Mouse (Mus musculus): ENCODE results near the gene Angptl4. TPM values are rescaled to one million over a fixed set of nuclear protein-coding genes. Genes with fewer than 3 reads are reported as not detected.

Gene Angptl4
- total and polyA plus RNA-seq, 2 experiments = 28.1 to 142 TPM

DNA sequence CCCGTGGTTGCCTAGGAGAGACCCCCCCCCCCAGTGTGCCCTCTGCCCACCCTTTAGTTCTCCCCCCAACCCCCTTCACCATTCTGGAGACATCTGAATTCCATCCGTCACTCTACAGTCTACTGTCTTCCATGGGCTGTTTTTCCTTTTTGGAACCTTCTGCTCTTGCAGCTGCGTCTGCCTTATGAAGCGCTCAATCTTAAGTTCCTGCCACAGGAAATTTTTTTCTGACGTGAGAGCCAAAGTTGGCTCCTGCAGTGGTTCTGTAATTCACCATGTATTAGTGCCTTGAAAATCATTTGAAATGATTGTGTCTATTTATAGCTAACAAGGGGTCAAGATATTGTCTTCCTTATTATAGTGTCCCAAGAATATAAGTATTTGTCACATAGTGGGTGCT, 35.0 kb upstream of the Angptl4 start:
- peak overlapping the region; percentile 73 for H3K4me3 ChIP-seq (ENCODE audit: insufficient read depth, low read depth, low read length)
- 66% methylated on average over 5 of the region's 5 CpGs for WGBS
- peaks cover 5% of the 10 kb centered on the region for H3K36me3 ChIP-seq (ENCODE audit: control insufficient read depth, insufficient read depth, low read length)
- peak overlapping the region; percentile 83 for H3K27ac ChIP-seq (replicated peaks; ENCODE audit: insufficient read depth, low read depth, low read length)
- H3K4me1 ChIP-seq (ENCODE audit: control insufficient read depth, insufficient read depth, low read length) = peaks cover 8% of the 10 kb centered on the region
- no peaks in the 10 kb centered on the region for H3K79me2 ChIP-seq (ENCODE audit: control insufficient read depth, insufficient read depth, low read length)
- DNase-seq (ENCODE audit: extremely low read depth, low read depth, low spot score) = no peak
- H3K27me3 ChIP-seq (ENCODE audit: control insufficient read depth, insufficient read depth, low read length) = no peaks in the 10 kb centered on the region
- H3K9ac ChIP-seq (ENCODE audit: low read depth, low read length) = peak overlapping the region; percentile 90; the same call in 1 of the 2 replicates
- TF ChIP-seq CTCF (IDR thresholded peaks at IDR 0.05; ENCODE audit: low read depth, low read length) (no peak), POLR2A (IDR thresholded peaks at IDR 0.05; ENCODE audit: extremely low read depth, insufficient read depth, low read length) (no peak)

DNA sequence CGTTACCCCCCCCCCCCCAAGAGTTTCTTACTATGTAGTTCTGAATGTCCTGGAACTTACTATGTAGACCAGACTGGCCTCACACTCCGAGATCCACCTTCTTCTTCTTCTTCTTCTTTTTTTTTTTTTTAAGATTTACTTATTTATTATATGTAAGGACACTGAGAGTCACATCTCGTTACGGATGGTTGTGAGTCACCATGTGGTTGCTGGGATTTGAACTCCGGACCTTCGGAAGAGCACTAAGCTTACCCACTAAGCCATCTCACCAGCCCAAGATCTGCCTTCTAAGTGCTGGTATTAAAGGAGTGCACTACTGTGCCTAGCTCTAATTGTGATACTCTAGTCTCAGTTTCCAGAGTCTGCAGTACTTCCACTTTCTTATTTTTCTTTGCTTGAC, 33.8 kb upstream of the Angptl4 start:
- TF ChIP-seq POLR2A (IDR thresholded peaks at IDR 0.05; ENCODE audit: extremely low read depth, insufficient read depth, low read length) = no peak
- TF ChIP-seq CTCF (IDR thresholded peaks at IDR 0.05; ENCODE audit: low read depth, low read length) = no peak
- no peaks in the 10 kb centered on the region for H3K36me3 ChIP-seq (ENCODE audit: control insufficient read depth, insufficient read depth, low read length)
- H3K4me3 ChIP-seq (ENCODE audit: insufficient read depth, low read depth, low read length) = no peak overlapping the region
- no peak overlapping the region for H3K9ac ChIP-seq (ENCODE audit: low read depth, low read length)
- no peak for DNase-seq (ENCODE audit: extremely low read depth, low read depth, low spot score)
- WGBS = 86% methylated on average over 6 of the region's 6 CpGs
- no peaks in the 10 kb centered on the region for H3K27me3 ChIP-seq (ENCODE audit: control insufficient read depth, insufficient read depth, low read length)
- H3K79me2 ChIP-seq (ENCODE audit: control insufficient read depth, insufficient read depth, low read length) = no peaks in the 10 kb centered on the region
- H3K4me1 ChIP-seq (ENCODE audit: control insufficient read depth, insufficient read depth, low read length) = peaks cover 8% of the 10 kb centered on the region
- no peak overlapping the region for H3K27ac ChIP-seq (replicated peaks; ENCODE audit: insufficient read depth, low read depth, low read length)

DNA sequence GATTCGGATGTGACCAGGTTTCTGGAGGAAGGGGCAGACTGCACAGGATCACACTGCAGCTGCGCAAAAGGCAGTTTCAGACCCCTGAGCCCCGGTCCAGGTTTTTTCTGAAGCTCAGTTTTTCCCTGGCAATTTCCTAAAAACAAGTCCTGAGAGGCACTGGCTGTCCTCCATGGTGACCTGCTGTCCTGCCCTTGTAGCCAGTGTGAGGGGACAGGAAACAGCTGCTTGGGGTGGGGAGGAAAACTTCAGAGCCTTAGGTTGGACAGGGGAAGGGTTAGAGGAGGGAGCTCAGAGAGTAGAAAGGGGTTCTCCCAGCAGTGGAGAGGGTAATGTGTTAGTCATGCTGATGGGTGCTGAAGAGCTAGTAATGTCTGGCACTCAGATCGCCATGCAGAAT, 31.4 kb upstream of the Angptl4 start:
- TF ChIP-seq POLR2A (IDR thresholded peaks at IDR 0.05; ENCODE audit: extremely low read depth, insufficient read depth, low read length) (no peak), CTCF (IDR thresholded peaks at IDR 0.05; ENCODE audit: low read depth, low read length) (no peak)
- no peak for DNase-seq (ENCODE audit: extremely low read depth, low read depth, low spot score)

DNA sequence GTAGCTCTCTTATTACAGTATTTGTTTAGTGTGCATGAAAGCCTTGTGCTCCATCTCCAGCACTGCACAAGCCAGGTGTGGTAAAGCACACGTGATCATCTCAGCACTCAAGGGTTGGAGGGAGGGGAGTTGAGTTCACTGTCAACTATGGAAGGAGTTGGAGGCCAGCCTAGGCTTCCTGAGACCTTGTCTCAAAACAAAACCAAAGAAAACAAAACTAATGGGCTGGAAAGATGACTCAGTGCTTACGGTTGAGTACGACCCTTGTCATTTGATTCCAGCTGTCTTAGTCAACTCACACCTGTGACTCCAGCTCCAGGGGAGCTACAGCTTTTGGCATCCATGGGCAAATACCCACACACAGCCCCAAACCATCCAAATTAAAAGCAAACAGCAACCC, 30.8 kb upstream of the Angptl4 start:
- Histone ChIP-seq H3K27me3 (ENCODE audit: control insufficient read depth, insufficient read depth, low read length) (no peaks in the 10 kb centered on the region), H3K36me3 (ENCODE audit: control insufficient read depth, insufficient read depth, low read length) (no peaks in the 10 kb centered on the region), H3K9ac (ENCODE audit: low read depth, low read length) (no peak overlapping the region), H3K4me3 (ENCODE audit: insufficient read depth, low read depth, low read length) (no peak overlapping the region), H3K79me2 (ENCODE audit: control insufficient read depth, insufficient read depth, low read length) (no peaks in the 10 kb centered on the region), H3K27ac (replicated peaks; ENCODE audit: insufficient read depth, low read depth, low read length) (peak overlapping the region; percentile 70), H3K4me1 (ENCODE audit: control insufficient read depth, insufficient read depth, low read length) (peaks cover 2% of the 10 kb centered on the region; the same call in 1 of the 2 replicates)
- no peak for TF ChIP-seq CTCF (IDR thresholded peaks at IDR 0.05; ENCODE audit: low read depth, low read length)
- WGBS = 60% methylated on average over 3 of the region's 3 CpGs
- DNase-seq (ENCODE audit: extremely low read depth, low read depth, low spot score) = no peak

More for the DNA sequence above, 31.4 kb upstream of the Angptl4 start:
- no peak overlapping the region for H3K9ac ChIP-seq (ENCODE audit: low read depth, low read length)
- H3K4me3 ChIP-seq (ENCODE audit: insufficient read depth, low read depth, low read length) = no peak overlapping the region
- H3K79me2 ChIP-seq (ENCODE audit: control insufficient read depth, insufficient read depth, low read length) = no peaks in the 10 kb centered on the region
- peak overlapping the region; percentile 70 for H3K27ac ChIP-seq (replicated peaks; ENCODE audit: insufficient read depth, low read depth, low read length)
- peaks cover 3% of the 10 kb centered on the region for H3K4me1 ChIP-seq (ENCODE audit: control insufficient read depth, insufficient read depth, low read length)
- WGBS = 61% methylated on average over 4 of the region's 4 CpGs
- H3K27me3 ChIP-seq (ENCODE audit: control insufficient read depth, insufficient read depth, low read length) = no peaks in the 10 kb centered on the region
- H3K36me3 ChIP-seq (ENCODE audit: control insufficient read depth, insufficient read depth, low read length) = no peaks in the 10 kb centered on the region

DNA sequence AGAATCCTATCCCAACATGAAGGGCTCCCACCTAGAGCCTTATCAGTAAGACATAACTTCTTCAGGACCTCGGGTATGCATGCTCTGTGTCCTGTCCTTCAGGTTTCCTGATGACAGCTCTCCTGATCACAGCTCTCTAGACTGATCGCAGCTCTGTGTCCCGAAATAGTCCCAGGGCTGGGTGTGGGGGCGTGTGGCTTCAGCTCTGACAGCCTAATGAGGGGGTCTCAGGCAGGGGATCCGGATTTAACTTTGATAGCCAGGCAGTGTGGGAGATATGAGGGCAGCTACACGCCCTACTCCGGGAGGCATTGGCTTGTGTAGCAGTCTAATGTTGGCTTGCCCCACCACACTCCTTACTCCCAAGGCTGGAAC, 29.5 kb upstream of the Angptl4 start:
- Histone ChIP-seq H3K36me3 (ENCODE audit: control insufficient read depth, insufficient read depth, low read length) (no peaks in the 10 kb centered on the region), H3K4me3 (ENCODE audit: insufficient read depth, low read depth, low read length) (peak overlapping the region; percentile 44), H3K9ac (ENCODE audit: low read depth, low read length) (peak overlapping the region; percentile 66), H3K27me3 (ENCODE audit: control insufficient read depth, insufficient read depth, low read length) (no peaks in the 10 kb centered on the region), H3K79me2 (ENCODE audit: control insufficient read depth, insufficient read depth, low read length) (no peaks in the 10 kb centered on the region), H3K27ac (replicated peaks; ENCODE audit: insufficient read depth, low read depth, low read length) (peak overlapping the region; percentile 85), H3K4me1 (ENCODE audit: control insufficient read depth, insufficient read depth, low read length) (peaks cover 4% of the 10 kb centered on the region; the same call in 1 of the 2 replicates)
- no peak for DNase-seq (ENCODE audit: extremely low read depth, low read depth, low spot score)
- TF ChIP-seq CTCF (IDR thresholded peaks at IDR 0.05; ENCODE audit: low read depth, low read length) (no peak), POLR2A (IDR thresholded peaks at IDR 0.05; ENCODE audit: extremely low read depth, insufficient read depth, low read length) (no peak)
- whole genome bisulfite sequencing = 30% methylated on average over 7 of the region's 7 CpGs

DNA sequence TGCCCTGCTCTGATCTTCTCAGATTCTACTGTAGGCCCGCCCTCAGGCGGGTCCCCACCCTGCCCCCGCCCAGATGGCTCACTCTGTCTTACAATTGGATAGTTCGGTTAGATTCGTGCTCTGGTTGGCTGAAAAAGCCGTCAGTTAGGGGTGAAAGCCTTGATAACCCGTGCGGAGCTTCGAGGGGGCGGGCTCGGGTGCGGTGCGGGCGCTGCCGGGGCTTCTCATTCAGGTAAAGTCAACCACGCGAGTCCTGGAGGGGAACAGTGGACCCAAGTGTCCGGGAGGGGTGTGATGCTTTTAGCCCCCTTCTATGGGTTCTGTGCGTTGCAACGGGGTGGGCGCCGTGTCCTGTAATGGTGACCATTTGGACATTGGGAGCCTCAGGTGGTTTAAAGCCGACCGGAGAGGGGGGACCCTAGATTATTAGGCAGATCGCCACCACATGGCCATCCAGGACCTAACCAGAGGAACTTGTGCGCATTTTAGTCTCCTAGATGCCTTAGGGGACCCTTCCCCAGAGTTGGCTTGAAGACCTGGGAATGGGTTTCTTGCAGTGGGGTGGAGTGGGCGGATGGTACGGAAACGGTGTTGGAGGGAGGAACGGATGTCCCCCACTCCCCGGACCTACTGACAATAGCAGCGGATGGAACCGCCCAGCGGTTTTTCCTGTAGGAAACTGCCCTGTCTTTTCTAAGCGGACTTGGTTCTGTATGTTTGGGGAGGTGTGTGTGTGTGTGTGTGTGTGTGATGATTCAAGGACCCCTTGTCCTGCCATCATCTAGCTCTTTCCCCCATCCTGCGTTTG, 28.9 kb upstream of the Angptl4 start, which contains the start of gene Kank3:
Gene Kank3 (plus strand): TSS at position 186 of the 808 bp plus-strand sequence.
- peak; percentile 87 for DNase-seq (ENCODE audit: extremely low read depth, low read depth, low spot score)
- TF ChIP-seq CTCF (IDR thresholded peaks at IDR 0.05; ENCODE audit: low read depth, low read length) (no peak), POLR2A (IDR thresholded peaks at IDR 0.05; ENCODE audit: extremely low read depth, insufficient read depth, low read length) (0 out of 2 replicates have a peak, but pooled peaks have one; percentile 32)
- no peaks in the 10 kb centered on the region for H3K36me3 ChIP-seq (ENCODE audit: control insufficient read depth, insufficient read depth, low read length)
- H3K4me1 ChIP-seq (ENCODE audit: control insufficient read depth, insufficient read depth, low read length) = peaks cover 4% of the 10 kb centered on the region; the same call in 1 of the 2 replicates
- H3K9ac ChIP-seq (ENCODE audit: low read depth, low read length) = peak within 1 kb of the TSS; percentile 67
- no peaks in the 10 kb centered on the region for H3K79me2 ChIP-seq (ENCODE audit: control insufficient read depth, insufficient read depth, low read length)
- H3K27ac ChIP-seq (replicated peaks; ENCODE audit: insufficient read depth, low read depth, low read length) = peak within 1 kb of the TSS; percentile 85
- no peaks in the 10 kb centered on the region for H3K27me3 ChIP-seq (ENCODE audit: control insufficient read depth, insufficient read depth, low read length)
- H3K4me3 ChIP-seq (ENCODE audit: insufficient read depth, low read depth, low read length) = peak within 1 kb of the TSS; percentile 58
- 4% methylated on average over 36 of the region's 36 CpGs for WGBS

Data from liver, adult 2 months (tissue).